Mouse (Mus musculus) heart, embryonic 14.5 days (tissue): ENCODE results near the gene Ntn5. TPM values are rescaled to one million over a fixed set of nuclear protein-coding genes. Genes with fewer than 3 reads are reported as not detected.

Experiments used
- ATAC-seq: fragments of 200-750 bp; cut with Nextera tagmentation; 2 replicates; pipeline ENCODE4 v1.8.0; 2017; ENCODE audit warnings: low read depth, moderate TSS enrichment; ENCODE audit not compliant: insufficient number of reproducible peaks, insufficient read depth, low FRiP score
- H3K27ac ChIP-seq, 2 experiments: fragments of 200-500 bp in 1 of 2; fragments of 300-500 bp in 1 of 2; sonication (generic) in 1 of 2; replicated peaks in 1 of 2; 2 replicates each; pipeline ENCODE4 v1.5.1; 2012 to 2014; ENCODE audit warnings: low read depth in 2 of 2, low read length in 2 of 2, control low read depth in 1 of 2, mild to moderate bottlenecking in 1 of 2, mixed read lengths in 1 of 2; ENCODE audit not compliant: control insufficient read depth in 1 of 2, insufficient read depth in 1 of 2
- H3K27me3 ChIP-seq: fragments of 300-500 bp; sonication (generic); 2 replicates; pipeline ENCODE4 v1.6.1; 2014; ENCODE audit warnings: mild to moderate bottlenecking, low read length, control low read depth; ENCODE audit not compliant: control insufficient read depth, insufficient read depth
- H3K36me3 ChIP-seq: fragments of 300-500 bp; sonication (generic); 2 replicates; pipeline ENCODE4 v1.6.1; 2014; ENCODE audit warnings: mild to moderate bottlenecking, control low read depth, low read length, mixed read lengths; ENCODE audit not compliant: control insufficient read depth, insufficient read depth
- H3K4me1 ChIP-seq, 2 experiments: fragments of 200-500 bp in 1 of 2; fragments of 300-500 bp in 1 of 2; sonication (generic) in 1 of 2; 2 replicates each; pipeline ENCODE4 v1.6.1; 2012 to 2014; ENCODE audit warnings: low read length in 2 of 2, control low read depth in 1 of 2, mixed read lengths in 1 of 2; ENCODE audit not compliant: control insufficient read depth in 2 of 2, insufficient read depth in 2 of 2
- H3K4me2 ChIP-seq: fragments of 300-500 bp; sonication (generic); 2 replicates; pipeline ENCODE4 v1.6.1; 2014; ENCODE audit warnings: mild to moderate bottlenecking, low read length
- H3K4me3 ChIP-seq, 2 experiments: fragments of 200-500 bp in 1 of 2; fragments of 300-500 bp in 1 of 2; sonication (generic) in 1 of 2; 2 replicates each; pipeline ENCODE4 v1.5.1; 2012 to 2014; ENCODE audit warnings: low read length in 2 of 2, mild to moderate bottlenecking in 2 of 2, control low read depth in 1 of 2, low read depth in 1 of 2, moderate library complexity in 1 of 2; ENCODE audit not compliant: control insufficient read depth in 1 of 2, insufficient read depth in 1 of 2
- H3K9ac ChIP-seq: fragments of 300-500 bp; sonication (generic); 2 replicates; pipeline ENCODE4 v1.6.1; 2014; ENCODE audit warnings: mild to moderate bottlenecking, low read length
- H3K9me3 ChIP-seq: fragments of 300-500 bp; sonication (generic); 2 replicates; pipeline ENCODE4 v1.6.1; 2016; ENCODE audit warnings: low read length, control low read depth; ENCODE audit not compliant: control insufficient read depth
- WGBS: fragments of 180-500 bp; shearing (Covaris S2); extraction: QIAGEN DNeasy Blood & Tissue Kit; methylation state at CpG from one replicate; pipeline ENCODE4 v1.1.7; 2014; 5-methylcytosine and 5-hydroxymethylcytosine counted together
- polyA plus RNA-seq: library from polyadenylated mRNA; unstranded; fragments of >200 nt; fragmentation: Nextera tagmentation; extraction: Ambion mirVana; gene quantifications from 2 replicates; pipeline ENCODE4 v1.2.1, GENCODE M21; 2014

Ntn5 gene
- polyA plus RNA-seq, 1 experiment from 2014 or later = not detected

DNA sequence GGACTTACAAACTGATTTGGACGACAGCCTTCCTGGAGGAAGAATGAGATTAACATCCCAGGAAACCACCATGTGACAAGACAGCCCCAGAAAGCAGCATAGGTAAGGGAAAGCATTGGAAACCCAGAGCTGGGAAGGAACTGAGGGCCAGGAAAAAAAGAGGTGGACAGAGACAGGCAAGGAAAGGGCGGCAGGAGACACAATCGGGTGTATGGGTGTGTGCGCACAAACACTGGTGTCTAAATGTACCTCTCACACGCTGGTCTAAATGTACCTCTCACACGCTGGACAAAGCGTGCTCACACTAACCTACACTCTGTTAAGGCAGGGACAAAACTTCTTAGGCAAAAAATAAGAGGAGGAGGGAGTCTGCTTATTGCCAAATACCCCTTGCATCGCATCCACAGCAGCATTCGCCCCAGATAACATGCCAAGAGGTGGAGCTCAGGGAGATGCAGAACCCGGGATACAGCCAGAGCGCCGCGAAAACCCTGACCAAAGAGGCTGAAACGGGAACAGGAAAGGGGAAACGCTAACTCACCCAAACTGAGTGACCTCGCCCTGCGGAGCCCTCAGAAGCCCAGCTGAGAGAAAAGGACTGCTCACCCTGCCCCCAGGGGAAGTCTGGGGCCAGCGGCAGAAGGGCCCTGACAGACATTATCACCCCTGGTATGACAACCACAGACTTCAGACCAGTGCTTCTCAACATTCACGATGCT lies 32.1 kb downstream of the Ntn5 start:
- no peaks in the 10 kb centered on the region for H3K9me3 ChIP-seq
- H3K4me1 ChIP-seq = peaks cover 17 to 44% of the 10 kb centered on the region in 2 experiments
- no peaks in the 10 kb centered on the region for H3K27me3 ChIP-seq
- H3K27ac ChIP-seq = peak overlapping the region in 1 of 2 experiments; percentile 41; a peak in 2 of 4 replicates
- peak overlapping the region; percentile 9 to 64; a peak in 3 of 4 replicates for H3K4me3 ChIP-seq
- WGBS = 76% methylated on average over 19 of the region's 19 CpGs
- ATAC-seq = no peak
- peaks cover 53% of the 10 kb centered on the region for H3K36me3 ChIP-seq
- H3K9ac ChIP-seq = peak overlapping the region; percentile 88; the same call in 1 of the 2 replicates
- peak overlapping the region; percentile 90 for H3K4me2 ChIP-seq

- Histone ChIP-seq H3K27me3 (no peaks in the 10 kb centered on the region), H3K36me3 (peaks cover 53% of the 10 kb centered on the region), H3K27ac (no peak overlapping the region), H3K9me3 (no peaks in the 10 kb centered on the region), H3K9ac (peak overlapping the region; percentile 88), H3K4me2 (peak overlapping the region; percentile 90), H3K4me3 (peak overlapping the region in 1 of 2 experiments; percentile 63; a peak in 2 of 4 replicates), H3K4me1 (peaks cover 17 to 44% of the 10 kb centered on the region in 2 experiments)
- WGBS = 87% methylated on average over 3 of the region's 3 CpGs
- ATAC-seq = no peak
Measured at GRCm38 (mm10) chr7:45716460-45716857, 32.6 kb downstream of the Ntn5 start.

DNA sequence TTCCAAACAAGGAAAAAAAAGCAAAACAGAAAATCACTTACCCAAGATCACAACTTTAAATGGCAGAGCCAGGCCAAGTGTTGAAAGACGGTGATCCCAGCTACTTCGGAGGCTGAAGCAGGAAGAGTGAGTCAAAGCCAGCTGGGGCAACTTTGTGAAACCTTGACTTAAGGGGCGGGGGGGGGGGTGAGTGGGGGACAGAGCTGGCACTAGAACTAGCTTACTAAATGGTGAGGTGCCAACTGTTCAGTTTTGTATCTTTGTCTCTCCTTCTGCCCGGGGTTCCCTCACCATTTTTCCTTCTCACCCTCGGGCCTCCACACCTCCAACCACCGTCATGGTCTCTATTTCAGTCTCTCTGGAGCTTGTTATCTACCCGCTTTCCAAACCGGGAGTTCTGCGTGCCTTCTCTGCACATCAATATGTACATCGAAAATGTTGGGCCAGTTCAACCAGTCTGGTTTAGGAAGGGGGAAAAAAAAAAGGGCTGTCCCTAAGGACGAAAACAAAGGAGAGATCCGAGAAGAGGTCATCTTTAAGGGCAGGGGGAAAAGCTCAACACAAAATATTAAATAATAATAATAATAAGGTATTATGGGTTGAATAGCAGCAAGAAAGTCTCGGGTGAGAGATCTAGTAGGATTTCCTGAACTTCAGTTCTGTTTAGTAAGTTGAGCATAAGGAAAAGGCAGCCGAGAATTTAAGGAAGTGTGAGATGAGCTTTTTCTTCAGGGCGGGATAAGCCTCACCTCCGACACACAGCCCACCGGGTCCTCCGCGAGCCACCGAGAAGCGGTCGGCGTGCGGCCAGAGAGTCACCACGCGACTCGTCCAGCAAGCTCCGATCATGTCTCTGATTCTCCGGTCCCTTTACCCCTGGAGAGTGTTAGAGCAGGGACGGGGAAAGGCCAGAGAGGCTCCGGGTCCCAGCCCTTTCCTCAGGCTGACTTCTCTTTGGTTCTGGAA lies 33.4 kb downstream of the Ntn5 start:
- WGBS = 8% methylated on average over 31 of the region's 31 CpGs
- Histone ChIP-seq H3K27ac (peak overlapping the region; percentile 84 to 94), H3K27me3 (no peaks in the 10 kb centered on the region), H3K4me2 (peak overlapping the region; percentile 90), H3K36me3 (peaks cover 52% of the 10 kb centered on the region), H3K9me3 (no peaks in the 10 kb centered on the region), H3K9ac (peak overlapping the region; percentile 88), H3K4me1 (peaks cover 17 to 44% of the 10 kb centered on the region in 2 experiments), H3K4me3 (peak overlapping the region; percentile 63 to 88)
- peak; percentile 8; the same call in 1 of the 2 replicates for ATAC-seq

GRCm38 (mm10) chr7:45717918-45718297 lies 34.1 kb downstream of the Ntn5 start, which contains the start of gene Sphk2:
Gene Sphk2, minus strand, starts transcription at chr7:45718002.
- Histone ChIP-seq H3K27ac (peak within 1 kb of the TSS; percentile 84 to 94), H3K4me2 (peak within 1 kb of the TSS; percentile 90), H3K36me3 (peaks cover 50% of the 10 kb centered on the region), H3K9me3 (no peaks in the 10 kb centered on the region), H3K9ac (peak within 1 kb of the TSS; percentile 89), H3K4me1 (peaks cover 17 to 44% of the 10 kb centered on the region in 2 experiments), H3K27me3 (no peaks in the 10 kb centered on the region), H3K4me3 (peak within 1 kb of the TSS; percentile 63 to 88)
- WGBS = under 1% methylated on average over 41 of the region's 41 CpGs
- ATAC-seq = peak; percentile 73

DNA sequence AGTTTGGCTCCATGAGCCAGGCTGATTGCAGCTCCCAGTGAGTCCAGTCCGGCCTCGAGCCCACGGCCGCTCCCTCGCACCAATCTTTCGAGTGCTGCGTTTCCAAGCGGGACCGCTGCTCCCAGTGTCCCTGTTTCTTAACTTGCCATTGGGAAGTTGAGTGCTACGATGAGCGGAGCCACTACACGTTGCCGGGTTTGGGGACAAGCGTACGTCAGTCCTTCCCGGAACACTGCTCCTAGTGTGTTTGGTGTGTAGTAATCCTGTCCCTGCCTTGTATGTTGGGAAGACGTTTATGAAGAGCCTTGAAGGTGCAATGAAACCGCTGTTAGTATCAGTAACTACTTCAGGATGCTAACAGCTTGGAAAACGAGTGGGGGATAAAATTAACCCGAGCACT lies 34.5 kb downstream of the Ntn5 start:
- under 1% methylated on average over 20 of the region's 20 CpGs for WGBS
- peaks cover 50% of the 10 kb centered on the region for H3K36me3 ChIP-seq

DNA sequence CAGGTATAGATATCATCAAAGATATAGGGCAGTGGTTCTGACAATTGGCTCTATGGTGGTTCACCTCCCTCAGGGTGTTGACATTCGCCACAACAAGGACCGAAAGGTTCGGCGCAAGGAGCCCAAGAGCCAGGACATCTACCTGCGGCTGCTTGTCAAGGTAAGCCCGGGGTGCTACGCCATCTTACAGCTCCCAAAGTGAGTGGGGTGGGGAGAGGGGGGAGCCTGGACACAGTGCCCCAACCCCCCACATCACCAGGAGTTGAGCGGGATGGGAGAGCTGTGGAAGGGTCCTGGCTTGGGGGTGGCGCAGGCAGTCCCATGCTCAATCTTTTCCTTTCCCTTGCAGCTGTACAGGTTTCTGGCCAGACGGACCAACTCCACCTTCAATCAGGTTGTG lies 35.4 kb downstream of the Ntn5 start:
- Histone ChIP-seq H3K27ac (no peak overlapping the region), H3K9ac (peak overlapping the region; percentile 89), H3K36me3 (peaks cover 52% of the 10 kb centered on the region), H3K9me3 (no peaks in the 10 kb centered on the region), H3K27me3 (no peaks in the 10 kb centered on the region), H3K4me3 (peak overlapping the region; percentile 63 to 88), H3K4me2 (peak overlapping the region; percentile 86), H3K4me1 (peaks cover 17 to 41% of the 10 kb centered on the region in 2 experiments)
- WGBS = 84% methylated on average over 10 of the region's 10 CpGs
- no peak for ATAC-seq

More for the DNA sequence above, 34.5 kb downstream of the Ntn5 start:
- Histone ChIP-seq H3K4me3 (peak overlapping the region; percentile 63 to 88), H3K4me1 (peaks cover 17 to 44% of the 10 kb centered on the region in 2 experiments), H3K9me3 (no peaks in the 10 kb centered on the region), H3K4me2 (peak overlapping the region; percentile 86), H3K27ac (peak overlapping the region; percentile 84 to 87), H3K27me3 (no peaks in the 10 kb centered on the region), H3K9ac (peak overlapping the region; percentile 89)
- ATAC-seq = no peak

- WGBS = 92% methylated on average over 15 of the region's 16 CpGs
- Histone ChIP-seq H3K27ac (no peak overlapping the region), H3K4me2 (no peak overlapping the region; the same call in 1 of the 2 replicates), H3K27me3 (no peaks in the 10 kb centered on the region), H3K4me1 (peaks cover 13 to 35% of the 10 kb centered on the region in 2 experiments), H3K9me3 (no peaks in the 10 kb centered on the region), H3K4me3 (no peak overlapping the region), H3K9ac (no peak overlapping the region; the same call in 1 of the 2 replicates), H3K36me3 (peaks cover 58% of the 10 kb centered on the region)
- no peak for ATAC-seq
Measured at GRCm38 (mm10) chr7:45719738-45720412, 36.1 kb downstream of the Ntn5 start.
